Mouse (Mus musculus) heart, postnatal 0 days (tissue): ENCODE results near the gene Atp23.

ENCODE experiments used
- CTCF ChIP-seq: IDR thresholded peaks from 2 replicates; pipeline ENCODE4 v1.5.1; 2016; ENCODE audit warnings: antibody characterized with exemption, control low read depth, low read depth
- EP300 ChIP-seq: IDR thresholded peaks from 2 replicates; pipeline ENCODE4 v1.6.1; 2016; ENCODE audit warnings: antibody characterized with exemption, low read depth

GRCm38 (mm10) chr10:126928819-126929206 is 27.7 kb upstream of the Atp23 start:
- TF ChIP-seq CTCF (no peak), EP300 (no peak)
